Mouse (Mus musculus) midbrain, embryonic 13.5 days (tissue): ENCODE measurements at regions not wholly inside any gene's neighbourhood (a gene's known extent, or its start where the extent isn't known, plus 50 kb on each side); places are given as distances from the start of the nearest gene placed in this dataset.

ENCODE experiments used
- ATAC-seq: fragments of 200-750 bp; cut with Nextera tagmentation; 2 replicates; pipeline ENCODE4 v1.8.0; 2017; ENCODE audit warnings: mild to moderate bottlenecking, moderate TSS enrichment, moderate library complexity
- H3K27ac ChIP-seq: fragments of 300-500 bp; sonication (generic); 2 replicates; pipeline ENCODE4 v1.5.1; 2015; ENCODE audit warnings: inconsistent platforms, mild to moderate bottlenecking, moderate library complexity
- H3K27me3 ChIP-seq: fragments of 300-500 bp; sonication (generic); 2 replicates; pipeline ENCODE4 v1.6.1; 2015; ENCODE audit warnings: mild to moderate bottlenecking, inconsistent platforms
- H3K36me3 ChIP-seq: fragments of 300-500 bp; sonication (generic); 2 replicates; pipeline ENCODE4 v1.6.1; 2015; ENCODE audit warnings: mild to moderate bottlenecking, inconsistent platforms
- H3K4me1 ChIP-seq: fragments of 300-500 bp; sonication (generic); replicated peaks from 2 replicates; pipeline ENCODE4 v1.6.1; 2015; ENCODE audit warnings: inconsistent platforms
- H3K4me2 ChIP-seq: fragments of 300-500 bp; sonication (generic); replicated peaks from 2 replicates; pipeline ENCODE4 v1.6.1; 2015; ENCODE audit warnings: moderate library complexity, mild to moderate bottlenecking, inconsistent platforms
- H3K4me3 ChIP-seq: fragments of 300-500 bp; sonication (generic); replicated peaks from 2 replicates; pipeline ENCODE4 v1.5.1; 2015; ENCODE audit warnings: mild to moderate bottlenecking, inconsistent platforms
- H3K9ac ChIP-seq: fragments of 300-500 bp; sonication (generic); replicated peaks from 2 replicates; pipeline ENCODE4 v1.6.1; 2015; ENCODE audit warnings: mild to moderate bottlenecking, inconsistent platforms
- H3K9me3 ChIP-seq: fragments of 300-500 bp; sonication (generic); 2 replicates; pipeline ENCODE4 v1.6.1; 2016; ENCODE audit warnings: mild to moderate bottlenecking, inconsistent platforms
- WGBS: fragments of 180-500 bp; shearing (Covaris S2); methylation state at CpG from one replicate; pipeline ENCODE4 v1.1.7; 2015; 5-methylcytosine and 5-hydroxymethylcytosine counted together

DNA sequence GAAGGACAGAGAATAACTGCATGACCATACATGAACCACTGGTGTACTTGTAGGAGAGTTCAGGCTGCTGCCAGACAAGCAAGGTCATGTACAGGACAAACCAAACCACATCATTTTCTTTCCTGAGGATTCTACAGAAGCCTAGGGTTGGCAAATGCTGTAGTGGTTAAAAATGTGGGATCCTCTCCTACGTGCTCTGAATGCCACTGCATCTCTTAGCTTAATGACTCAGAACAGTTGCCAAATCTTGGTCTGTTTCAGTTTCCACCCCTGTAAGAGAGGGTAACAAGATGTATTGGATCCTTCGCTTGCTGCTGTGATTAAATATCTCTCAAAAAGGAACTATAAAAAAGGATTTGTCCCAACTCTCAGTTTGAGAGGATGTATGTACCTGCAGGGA is 938.1 kb downstream of the 4930444P10Rik start:
- no peak overlapping the region for H3K27ac ChIP-seq
- 96% methylated on average over 2 of the region's 2 CpGs for WGBS
- H3K36me3 ChIP-seq = no peaks in the 10 kb centered on the region
- H3K9ac ChIP-seq = no peak overlapping the region
- no peak for ATAC-seq
- H3K9me3 ChIP-seq = no peaks in the 10 kb centered on the region
- H3K4me1 ChIP-seq = no peaks in the 10 kb centered on the region
- no peaks in the 10 kb centered on the region for H3K27me3 ChIP-seq
- H3K4me3 ChIP-seq = no peak overlapping the region
- no peak overlapping the region for H3K4me2 ChIP-seq

DNA sequence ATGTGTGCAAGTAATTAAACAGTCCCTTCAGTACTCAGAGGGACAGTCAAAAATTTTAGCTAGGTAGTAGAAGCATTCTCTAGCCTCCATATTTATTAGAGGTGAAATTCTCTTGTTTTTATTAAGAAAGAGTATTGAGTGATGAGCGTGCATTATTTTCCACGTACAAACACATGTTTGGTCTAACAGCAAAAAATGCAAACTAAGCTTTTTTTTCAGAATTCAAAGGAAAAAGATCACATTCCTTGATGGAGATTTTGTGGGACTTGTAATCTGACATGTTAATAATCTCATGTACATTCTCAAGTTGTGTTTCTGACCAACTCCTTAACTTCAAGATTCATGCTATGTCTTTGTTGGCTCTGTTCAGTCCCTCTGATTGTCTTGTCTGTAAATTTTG is 939.2 kb downstream of the 4930444P10Rik start:
- Histone ChIP-seq H3K9ac (no peak overlapping the region), H3K9me3 (no peaks in the 10 kb centered on the region), H3K4me1 (no peaks in the 10 kb centered on the region), H3K4me2 (no peak overlapping the region), H3K27ac (no peak overlapping the region), H3K27me3 (no peaks in the 10 kb centered on the region), H3K36me3 (no peaks in the 10 kb centered on the region), H3K4me3 (no peak overlapping the region)
- 93% methylated on average over 2 of the region's 2 CpGs for WGBS
- no peak for ATAC-seq

DNA sequence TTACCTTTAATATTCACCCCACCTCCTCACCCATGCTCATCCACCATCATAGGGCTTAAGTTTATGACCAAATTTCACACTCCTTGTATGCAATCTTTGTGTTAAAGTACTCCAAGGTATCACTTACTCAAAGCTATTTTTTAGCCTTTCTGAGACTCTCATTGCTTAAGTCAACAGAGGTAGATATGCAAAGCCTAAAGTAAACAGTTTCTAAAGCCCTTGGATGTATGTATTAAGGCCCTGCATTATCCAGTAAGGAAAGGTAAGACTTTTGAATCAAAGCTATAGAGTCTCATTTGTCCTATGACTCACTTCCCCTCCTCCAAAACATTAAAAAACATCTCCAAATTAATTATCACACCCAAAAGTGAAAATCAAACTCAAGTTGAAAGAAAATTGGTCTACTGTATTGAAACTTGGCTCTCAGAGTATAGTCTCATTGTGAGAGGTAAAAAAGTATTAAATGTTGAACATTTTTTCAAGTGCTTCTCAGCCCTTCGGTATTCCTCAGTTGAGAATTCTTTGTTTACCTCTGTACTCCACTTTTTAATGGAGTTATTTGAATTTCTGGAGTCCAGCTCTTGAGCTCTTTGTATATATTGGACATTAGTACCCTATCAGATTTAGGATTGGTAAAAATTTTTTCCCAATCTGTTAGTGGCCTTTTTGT is 949.1 kb downstream of the 4930444P10Rik start:
- Histone ChIP-seq H3K4me2 (no peak overlapping the region), H3K4me3 (no peak overlapping the region), H3K36me3 (no peaks in the 10 kb centered on the region), H3K4me1 (no peaks in the 10 kb centered on the region), H3K9ac (no peak overlapping the region), H3K9me3 (no peaks in the 10 kb centered on the region), H3K27me3 (no peaks in the 10 kb centered on the region), H3K27ac (no peak overlapping the region)
- 93% methylated on average over 1 of the region's 1 CpGs for WGBS
- ATAC-seq = no peak

DNA sequence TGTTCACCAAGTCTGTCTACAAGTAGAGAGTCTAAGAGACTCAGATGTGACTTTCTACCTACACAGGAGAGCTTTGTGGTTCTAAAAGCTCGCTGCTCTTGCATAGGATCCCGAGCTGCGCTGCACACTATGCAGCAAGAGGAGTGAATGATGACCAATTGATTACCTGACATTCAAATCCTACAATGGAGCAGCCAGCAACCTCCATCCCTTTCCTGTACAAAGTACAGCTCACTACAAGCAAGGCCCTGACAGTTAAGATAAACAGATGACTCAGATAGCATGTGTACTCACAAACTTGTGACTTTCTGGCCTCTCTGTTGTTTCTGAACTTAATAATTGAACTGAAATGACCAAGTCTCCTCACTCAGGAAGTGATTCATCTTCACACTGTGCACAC is 974.7 kb downstream of the 4930444P10Rik start:
- no peak overlapping the region for H3K4me2 ChIP-seq
- no peaks in the 10 kb centered on the region for H3K27me3 ChIP-seq
- H3K4me3 ChIP-seq = no peak overlapping the region
- ATAC-seq = no peak
- no peak overlapping the region for H3K9ac ChIP-seq
- H3K36me3 ChIP-seq = no peaks in the 10 kb centered on the region
- H3K27ac ChIP-seq = no peak overlapping the region
- WGBS = 87% methylated on average over 3 of the region's 3 CpGs
- no peaks in the 10 kb centered on the region for H3K4me1 ChIP-seq
- no peaks in the 10 kb centered on the region for H3K9me3 ChIP-seq

DNA sequence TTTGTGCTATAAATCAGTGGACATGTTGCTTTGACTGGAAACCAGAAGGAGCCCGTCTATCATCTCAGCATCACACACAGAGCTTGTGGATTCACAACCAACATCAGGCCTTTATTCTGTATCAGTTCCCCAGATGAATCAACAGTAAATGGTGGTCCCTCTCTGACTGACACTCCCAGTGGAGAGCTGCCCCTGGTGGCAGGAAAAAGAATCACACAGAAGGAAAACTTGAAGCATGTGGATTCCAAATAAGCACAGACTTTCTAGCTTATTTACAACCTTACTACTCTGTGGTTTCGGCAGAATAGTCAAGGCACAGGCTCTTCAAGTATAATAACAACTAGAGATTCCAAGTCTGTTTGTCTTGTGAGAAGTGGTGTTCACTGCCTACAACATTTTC is 981.7 kb downstream of the 4930444P10Rik start:
- Histone ChIP-seq H3K9me3 (no peaks in the 10 kb centered on the region), H3K4me1 (no peaks in the 10 kb centered on the region), H3K4me3 (no peak overlapping the region), H3K27ac (no peak overlapping the region), H3K4me2 (no peak overlapping the region), H3K27me3 (no peaks in the 10 kb centered on the region), H3K9ac (no peak overlapping the region), H3K36me3 (no peaks in the 10 kb centered on the region)
- no peak for ATAC-seq
- 95% methylated on average over 2 of the region's 2 CpGs for WGBS

GRCm38 (mm10) chr1:15070331-15070730 is 1022.8 kb downstream of the 4930444P10Rik start:
- 98% methylated on average over 1 of the region's 1 CpGs for WGBS
- H3K27me3 ChIP-seq = no peaks in the 10 kb centered on the region
- H3K27ac ChIP-seq = no peak overlapping the region
- H3K9me3 ChIP-seq = no peaks in the 10 kb centered on the region
- no peak for ATAC-seq
- no peak overlapping the region for H3K9ac ChIP-seq
- H3K4me1 ChIP-seq = no peaks in the 10 kb centered on the region
- no peaks in the 10 kb centered on the region for H3K36me3 ChIP-seq
- no peak overlapping the region for H3K4me2 ChIP-seq
- no peak overlapping the region for H3K4me3 ChIP-seq

DNA sequence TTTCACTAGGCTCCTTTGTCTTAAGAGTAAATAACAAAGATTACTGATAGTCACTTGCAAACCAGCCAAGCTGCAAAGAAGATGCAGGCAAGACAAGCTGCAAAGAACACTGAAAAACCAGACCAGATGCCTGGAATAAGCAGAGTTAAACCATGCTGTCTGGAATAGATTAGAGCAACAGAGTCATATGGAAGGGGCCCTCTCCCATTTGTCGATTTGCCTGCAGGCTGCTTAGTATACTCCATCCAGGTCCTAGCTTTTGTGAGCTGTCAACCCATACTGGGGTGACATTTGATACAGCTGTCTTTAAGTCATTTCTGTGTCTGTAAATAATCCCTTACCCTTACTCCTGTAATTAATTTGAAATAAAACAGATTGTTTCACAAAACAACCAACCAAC is 1059.1 kb downstream of the 4930444P10Rik start:
- H3K27ac ChIP-seq = no peak overlapping the region
- H3K9me3 ChIP-seq = no peaks in the 10 kb centered on the region
- ATAC-seq = no peak
- no peak overlapping the region for H3K9ac ChIP-seq
- 62% methylated on average over 1 of the region's 1 CpGs for WGBS
- no peaks in the 10 kb centered on the region for H3K4me1 ChIP-seq
- no peak overlapping the region for H3K4me3 ChIP-seq
- no peaks in the 10 kb centered on the region for H3K27me3 ChIP-seq
- no peak overlapping the region for H3K4me2 ChIP-seq
- no peaks in the 10 kb centered on the region for H3K36me3 ChIP-seq

- Histone ChIP-seq H3K9me3 (no peaks in the 10 kb centered on the region), H3K27ac (no peak overlapping the region), H3K4me3 (no peak overlapping the region), H3K4me1 (no peaks in the 10 kb centered on the region), H3K9ac (no peak overlapping the region), H3K36me3 (no peaks in the 10 kb centered on the region), H3K4me2 (no peak overlapping the region), H3K27me3 (no peaks in the 10 kb centered on the region)
- peak; percentile 34; the same call in 1 of the 2 replicates for ATAC-seq
- WGBS = 86% methylated on average over 4 of the region's 4 CpGs
Observed at GRCm38 (mm10) chr1:15018460-15018779, 1074.7 kb downstream of the 4930444P10Rik start.

- ATAC-seq = peak; percentile 37
Observed at GRCm38 (mm10) chr1:15017689-15018459, 1075.3 kb downstream of the 4930444P10Rik start.

DNA sequence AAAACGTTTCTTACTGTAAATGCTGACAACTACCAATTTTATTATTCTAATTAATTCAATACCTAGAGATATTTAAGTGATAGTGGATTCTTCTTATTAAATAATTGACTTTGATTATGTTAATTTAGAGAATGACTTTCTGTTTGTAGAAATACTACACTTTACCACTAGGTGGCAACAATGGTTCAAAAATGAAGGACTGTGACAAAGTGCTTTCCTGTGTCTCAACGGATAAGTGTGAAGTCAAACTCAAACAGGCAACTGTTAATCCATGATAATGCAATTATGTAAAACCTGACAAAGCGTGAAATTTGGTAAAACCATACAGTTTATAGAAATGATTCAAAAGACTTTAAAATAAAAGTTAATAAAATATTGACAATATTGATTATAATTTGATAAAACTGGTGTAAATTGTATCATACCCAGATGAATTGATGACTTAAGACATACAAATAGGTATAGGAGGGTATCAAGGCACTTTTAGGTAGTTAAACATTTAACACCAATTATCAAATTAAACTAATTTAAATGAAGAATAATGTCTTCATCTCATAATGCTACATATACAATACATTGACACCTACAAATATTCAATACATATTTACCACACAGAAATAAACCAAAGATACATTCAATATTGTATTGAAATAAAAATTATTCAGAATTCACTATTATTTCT is 1085.3 kb downstream of the 4930444P10Rik start:
- Histone ChIP-seq H3K4me1 (no peaks in the 10 kb centered on the region), H3K9ac (no peak overlapping the region), H3K4me2 (no peak overlapping the region), H3K27me3 (no peaks in the 10 kb centered on the region), H3K9me3 (no peaks in the 10 kb centered on the region), H3K27ac (no peak overlapping the region), H3K36me3 (no peaks in the 10 kb centered on the region), H3K4me3 (no peak overlapping the region)
- WGBS = 2% methylated on average over 3 of the region's 3 CpGs
- ATAC-seq = peak; percentile 73

More at GRCm38 (mm10) chr1:15017689-15018459, 1075.3 kb downstream of the 4930444P10Rik start:
- WGBS = 69% methylated on average over 9 of the region's 9 CpGs
- Histone ChIP-seq H3K4me1 (no peaks in the 10 kb centered on the region), H3K9ac (no peak overlapping the region), H3K36me3 (no peaks in the 10 kb centered on the region), H3K27me3 (no peaks in the 10 kb centered on the region), H3K27ac (no peak overlapping the region), H3K9me3 (no peaks in the 10 kb centered on the region), H3K4me3 (no peak overlapping the region), H3K4me2 (no peak overlapping the region)

DNA sequence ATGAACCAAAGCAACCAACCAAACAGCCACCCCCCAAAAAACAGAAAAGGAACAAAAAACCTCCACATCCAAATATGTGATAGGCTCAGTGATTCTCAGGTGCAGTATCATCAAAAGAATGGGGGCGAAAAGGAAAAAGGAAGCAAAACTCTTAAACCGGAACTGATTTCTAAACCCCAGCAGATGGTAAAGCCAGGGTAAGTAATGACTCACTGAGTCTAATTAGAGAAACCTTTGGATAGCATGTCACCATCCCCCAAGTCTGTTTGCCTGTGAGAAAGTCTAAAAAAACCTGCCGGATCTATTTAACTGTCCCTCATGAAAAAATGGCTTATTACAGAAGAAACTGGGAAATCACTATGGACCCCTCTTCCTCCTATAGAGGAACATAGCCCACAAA is 1097.8 kb downstream of the 4930444P10Rik start:
- Histone ChIP-seq H3K36me3 (no peaks in the 10 kb centered on the region), H3K9ac (no peak overlapping the region), H3K4me3 (no peak overlapping the region), H3K9me3 (no peaks in the 10 kb centered on the region), H3K4me1 (no peaks in the 10 kb centered on the region), H3K4me2 (no peak overlapping the region), H3K27ac (no peak overlapping the region), H3K27me3 (no peaks in the 10 kb centered on the region)
- ATAC-seq = no peak
- WGBS = 93% methylated on average over 3 of the region's 3 CpGs

GRCm38 (mm10) chr1:14980093-14980711 is 1112.9 kb downstream of the 4930444P10Rik start:
- ATAC-seq = peak; percentile 62; the same call in 1 of the 2 replicates
- Histone ChIP-seq H3K36me3 (no peaks in the 10 kb centered on the region), H3K4me1 (no peaks in the 10 kb centered on the region), H3K27me3 (no peaks in the 10 kb centered on the region), H3K9ac (no peak overlapping the region), H3K27ac (no peak overlapping the region), H3K9me3 (no peaks in the 10 kb centered on the region), H3K4me2 (no peak overlapping the region), H3K4me3 (no peak overlapping the region)
- WGBS = 49% methylated on average over 6 of the region's 6 CpGs
